Mouse (Mus musculus): Measurements from ENCODE around the gene Prkce. TPM values are rescaled to one million over a fixed set of nuclear protein-coding genes. Genes with fewer than 3 reads are reported as not detected.

Prkce gene
- total RNA-seq, 2 experiments from 2014 or later = 416 to 425 TPM

DNA sequence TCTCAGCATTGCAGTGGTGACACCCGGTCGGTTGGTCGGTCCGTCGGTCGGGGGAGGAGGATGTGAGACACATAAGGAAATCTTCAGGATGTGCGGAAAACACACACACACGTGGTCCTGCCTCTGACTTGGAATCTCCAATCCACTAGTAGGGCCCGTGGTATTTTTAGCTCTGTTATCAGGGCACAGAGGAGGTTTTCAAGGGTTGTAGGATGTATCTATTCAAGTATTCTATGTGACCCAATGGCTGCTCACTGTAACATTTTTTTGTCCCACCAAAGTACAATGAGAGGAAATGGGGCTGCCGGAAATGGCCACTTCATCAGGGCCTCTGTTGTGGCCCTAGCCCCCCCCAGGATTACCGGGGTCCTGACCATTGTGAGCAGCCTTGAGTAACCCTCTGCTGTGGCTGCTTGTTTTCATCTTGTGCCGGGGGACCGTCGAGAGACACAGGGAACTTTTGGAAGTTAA, 135.3 kb downstream of the Prkce start:
- DNase-seq = no peak

DNA sequence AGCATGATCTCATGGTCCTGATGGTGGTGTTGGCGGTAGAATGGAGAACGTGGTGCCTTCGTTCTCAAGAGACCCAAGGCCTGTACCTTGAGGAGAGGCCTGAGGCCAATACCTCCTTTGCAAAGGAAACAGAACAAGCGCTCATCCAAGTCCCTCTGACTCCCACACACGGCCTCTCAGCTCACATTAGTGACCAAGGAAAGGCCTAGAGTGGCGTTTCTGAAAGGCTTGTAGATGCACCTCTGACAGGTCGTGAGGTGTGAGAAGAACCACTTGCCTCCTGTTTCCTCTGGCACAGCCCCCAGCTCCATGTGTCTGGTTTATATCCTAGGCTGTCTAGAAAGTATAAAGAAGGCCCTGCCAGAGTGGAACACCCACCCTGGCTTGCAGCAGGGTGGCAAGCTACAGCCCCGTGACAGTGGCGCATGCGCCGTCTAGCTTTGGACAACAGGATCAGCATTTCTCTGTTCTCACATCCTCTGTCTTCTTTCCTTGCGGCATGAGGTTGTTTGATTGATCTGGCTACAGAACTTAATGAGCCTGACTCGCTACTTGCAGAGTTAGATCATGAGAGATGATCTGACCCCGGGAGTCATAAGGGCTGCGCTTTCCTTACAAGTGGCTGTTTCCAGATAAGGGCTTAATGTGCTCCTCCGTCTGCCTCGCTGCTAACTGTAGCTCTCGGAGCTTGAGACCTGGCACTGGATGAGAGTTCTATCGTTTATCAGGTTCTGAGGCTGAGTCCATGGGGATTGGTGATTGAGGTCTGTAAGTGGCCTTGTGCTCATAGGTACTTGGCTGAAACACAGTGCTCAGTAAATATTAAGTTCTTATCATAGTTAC, 136.0 kb downstream of the Prkce start:
- no peak for DNase-seq

DNA sequence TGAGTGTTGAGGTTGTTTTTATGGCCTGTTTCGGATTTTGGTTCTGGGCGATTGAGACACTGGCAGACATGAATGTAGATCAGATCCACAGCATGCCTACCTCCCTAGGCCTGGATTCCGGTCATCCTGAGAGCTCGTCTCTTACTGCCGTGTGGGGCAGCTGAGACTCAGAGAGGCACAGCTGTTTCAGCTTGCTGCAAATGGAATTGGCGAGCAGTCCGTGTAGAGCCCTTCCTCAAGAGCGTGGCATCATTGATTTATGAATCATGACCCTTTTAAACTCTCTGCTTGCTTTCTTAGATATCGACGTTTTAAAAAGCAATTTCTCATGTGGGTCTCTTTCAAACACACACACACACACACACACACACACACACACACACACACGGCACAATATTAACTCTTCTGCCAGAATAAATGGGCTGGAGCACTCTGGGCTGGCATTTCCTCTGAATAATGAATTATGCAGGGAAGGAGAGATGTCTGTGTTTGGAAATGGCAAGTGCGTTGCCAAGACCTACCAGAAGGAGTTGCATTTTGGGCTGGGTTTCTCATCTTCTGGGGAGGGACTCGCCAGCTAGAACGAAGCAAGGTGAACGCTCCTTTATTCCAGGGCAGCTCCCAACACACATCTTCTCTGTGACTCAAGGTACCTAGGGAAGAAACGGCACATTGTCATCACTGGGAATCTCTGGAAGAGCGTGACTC, 137.5 kb downstream of the Prkce start:
- DNase-seq = no peak

DNA sequence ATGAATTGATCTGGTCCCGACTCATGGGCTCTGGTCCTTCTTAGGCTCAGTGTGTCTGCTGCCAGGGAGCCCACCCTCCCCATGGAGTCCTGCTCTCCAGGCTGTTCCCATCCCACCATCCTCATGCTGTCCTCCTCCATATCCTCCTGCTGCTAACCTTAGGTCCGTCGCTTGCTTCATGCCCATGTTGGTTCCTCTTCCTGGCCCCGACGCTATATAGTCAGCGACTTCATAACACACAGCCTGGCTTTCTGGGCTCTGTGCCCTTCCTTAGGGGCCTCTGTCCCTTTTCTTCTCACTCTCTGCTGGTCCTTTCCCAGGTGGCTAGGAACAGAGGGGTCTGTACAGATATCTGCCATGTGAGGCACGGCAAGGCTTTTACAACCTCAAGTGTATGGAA, 138.6 kb downstream of the Prkce start:
- DNase-seq = no peak

DNA sequence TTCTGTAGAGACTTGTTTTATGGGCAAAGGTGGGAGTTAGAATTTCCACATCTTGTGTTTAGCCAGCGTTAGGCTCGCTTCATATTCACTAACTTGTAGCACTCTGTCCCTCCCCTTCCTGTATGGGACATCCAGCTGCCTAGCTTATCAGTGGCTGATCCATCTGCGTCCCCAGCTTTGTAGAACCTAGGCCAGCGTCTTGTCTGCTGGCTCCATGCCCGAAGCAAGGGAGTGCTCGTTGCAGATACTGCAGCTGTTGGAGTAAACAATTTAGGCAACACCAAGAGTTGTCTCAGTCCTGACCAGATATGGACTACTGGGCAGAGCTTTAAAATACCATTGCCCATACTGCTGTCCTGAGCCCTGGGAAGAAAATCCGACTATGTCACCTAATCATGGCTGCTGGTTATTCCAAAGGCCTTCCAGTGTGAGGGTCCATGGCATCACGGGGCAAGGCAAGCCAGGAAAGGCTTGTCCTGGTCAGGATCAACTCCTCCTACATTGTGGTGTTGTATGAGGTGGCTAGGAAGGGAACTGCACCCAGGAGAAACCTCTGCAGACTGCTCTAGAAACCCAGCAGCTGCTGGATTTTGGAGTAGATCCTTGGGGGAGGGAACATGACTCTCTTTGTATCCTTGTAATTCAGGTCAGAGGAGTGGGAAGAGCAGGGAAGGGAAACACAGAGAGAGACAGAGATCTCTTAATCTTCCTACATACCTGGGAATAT, 146.0 kb downstream of the Prkce start:
- DNase-seq = no peak

DNA sequence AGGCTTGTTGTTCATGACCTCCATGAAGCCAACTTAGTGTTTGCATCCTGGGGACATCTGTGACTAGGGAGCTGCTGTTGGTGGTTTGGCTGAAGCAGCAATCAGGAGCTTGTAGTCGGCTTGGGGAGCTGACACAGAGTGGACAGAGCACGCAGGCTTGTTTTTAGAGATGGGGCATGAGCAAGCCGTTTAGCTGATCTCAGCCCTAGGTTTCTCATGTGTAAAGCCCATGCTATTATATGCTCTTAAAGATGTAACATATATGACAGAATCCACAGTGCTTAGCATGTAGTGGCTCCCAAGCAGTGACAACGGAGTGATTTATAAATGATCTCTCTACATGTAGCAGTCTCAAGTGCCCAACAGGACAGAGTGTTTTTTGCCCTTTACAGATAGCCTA, 148.3 kb downstream of the Prkce start:
- DNase-seq = no peak

DNA sequence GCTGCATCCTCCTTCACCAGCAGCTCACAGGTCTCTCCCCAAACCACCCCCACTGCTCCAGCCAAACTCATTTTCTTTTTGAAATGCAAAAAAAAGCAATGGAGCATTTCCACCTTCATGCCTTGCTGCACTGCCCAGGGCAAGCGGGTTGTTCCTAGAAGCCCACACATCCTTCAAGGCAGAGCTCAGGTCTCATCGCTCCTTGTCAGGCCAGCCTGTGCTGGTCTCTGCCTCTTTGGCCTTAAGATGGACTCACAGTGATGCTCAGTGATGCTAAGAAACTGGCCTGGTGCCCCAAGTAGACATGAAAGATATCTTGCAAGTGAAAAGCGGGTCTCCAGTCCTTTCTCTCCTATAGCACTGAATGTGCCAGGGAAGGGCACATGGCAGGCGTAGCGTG, 149.2 kb downstream of the Prkce start:
- no peak for DNase-seq

DNA sequence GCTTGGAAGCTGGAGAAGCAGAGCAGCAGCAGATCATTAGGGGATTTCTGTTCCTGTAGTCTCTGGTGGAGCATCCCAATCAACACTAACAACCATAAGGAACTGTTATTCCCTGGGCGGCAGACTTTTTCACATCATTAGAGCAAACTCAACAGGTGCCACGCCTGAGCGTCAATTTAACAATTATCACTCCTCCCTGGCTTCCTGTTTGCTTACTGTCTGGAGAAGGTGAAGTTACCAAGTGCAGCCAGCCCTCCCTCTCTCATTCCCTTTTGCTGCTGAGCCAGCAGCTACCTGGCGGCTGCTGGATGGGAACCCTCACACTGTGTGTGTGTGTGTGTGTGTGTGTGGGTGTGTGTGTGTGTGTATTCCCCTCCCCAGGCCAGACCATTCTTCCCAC, 149.6 kb downstream of the Prkce start:
- no peak for DNase-seq

DNA sequence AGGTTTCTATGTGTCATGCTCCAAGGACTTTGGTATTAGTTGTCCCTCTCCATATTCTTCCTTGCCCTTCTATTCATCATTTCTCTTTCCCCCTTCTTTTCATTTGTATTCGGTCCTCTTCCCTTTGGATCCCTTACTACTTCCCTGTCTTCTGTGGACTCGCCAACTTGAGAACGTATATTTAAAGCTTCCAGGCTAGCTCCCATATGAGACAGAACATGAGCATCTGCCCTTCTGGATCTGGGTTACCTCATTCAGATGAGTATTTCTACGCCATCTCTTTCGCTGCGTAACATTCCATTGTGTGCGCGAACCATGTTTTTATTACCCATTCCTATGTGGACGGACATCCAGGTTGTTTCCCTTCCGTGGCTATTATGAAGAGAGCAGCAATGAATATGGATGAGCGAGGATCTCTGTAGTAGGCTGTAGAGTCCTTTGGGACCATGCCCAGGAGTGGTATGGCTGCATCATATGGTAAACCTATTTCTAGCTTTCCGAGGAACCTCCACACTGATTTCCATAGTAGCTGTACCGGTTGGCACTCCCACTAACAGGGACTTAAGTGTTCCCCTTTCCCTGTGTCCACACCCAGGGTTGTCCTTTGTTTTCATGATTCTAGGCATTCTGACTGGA, 152.5 kb downstream of the Prkce start:
- DNase-seq = no peak

DNA sequence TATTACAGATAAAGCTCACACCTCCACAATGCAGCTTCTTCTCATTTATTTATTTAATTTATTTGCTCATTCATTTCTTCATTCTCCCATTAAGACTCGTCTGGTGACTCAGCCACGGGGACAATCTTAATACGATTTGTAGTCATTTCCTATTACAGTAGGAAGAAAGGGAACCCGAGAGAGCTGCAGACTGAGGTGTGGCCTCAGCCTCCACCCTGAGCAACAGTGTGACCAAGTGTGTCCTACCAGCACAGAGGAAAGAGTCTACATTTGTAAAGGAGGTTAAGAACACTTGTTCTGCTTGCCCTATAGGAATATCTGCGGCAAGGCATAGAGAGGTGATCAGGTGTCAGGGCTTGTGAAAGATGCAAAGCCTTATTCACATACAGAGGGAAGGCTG, 155.3 kb downstream of the Prkce start:
- no peak for DNase-seq

DNA sequence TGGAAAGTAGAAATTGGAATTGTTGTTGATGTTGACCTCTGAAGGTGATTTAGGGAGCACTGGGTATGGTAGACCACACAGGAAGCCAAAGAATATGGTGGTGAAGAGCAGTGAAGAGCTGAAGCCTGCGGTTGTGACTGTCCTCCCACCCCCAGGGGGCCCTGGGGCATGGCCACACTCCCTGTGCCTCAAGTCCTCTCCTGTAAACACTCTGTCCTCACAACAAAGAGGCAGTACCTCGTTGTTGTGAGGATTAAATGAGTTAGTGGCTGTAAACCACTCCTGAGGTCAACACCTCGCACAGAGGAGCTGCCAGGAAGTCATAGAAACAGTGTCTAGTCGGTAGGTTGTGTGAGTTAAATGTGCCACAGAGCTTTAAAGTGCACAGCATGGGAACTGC, 155.7 kb downstream of the Prkce start:
- no peak for DNase-seq

DNA sequence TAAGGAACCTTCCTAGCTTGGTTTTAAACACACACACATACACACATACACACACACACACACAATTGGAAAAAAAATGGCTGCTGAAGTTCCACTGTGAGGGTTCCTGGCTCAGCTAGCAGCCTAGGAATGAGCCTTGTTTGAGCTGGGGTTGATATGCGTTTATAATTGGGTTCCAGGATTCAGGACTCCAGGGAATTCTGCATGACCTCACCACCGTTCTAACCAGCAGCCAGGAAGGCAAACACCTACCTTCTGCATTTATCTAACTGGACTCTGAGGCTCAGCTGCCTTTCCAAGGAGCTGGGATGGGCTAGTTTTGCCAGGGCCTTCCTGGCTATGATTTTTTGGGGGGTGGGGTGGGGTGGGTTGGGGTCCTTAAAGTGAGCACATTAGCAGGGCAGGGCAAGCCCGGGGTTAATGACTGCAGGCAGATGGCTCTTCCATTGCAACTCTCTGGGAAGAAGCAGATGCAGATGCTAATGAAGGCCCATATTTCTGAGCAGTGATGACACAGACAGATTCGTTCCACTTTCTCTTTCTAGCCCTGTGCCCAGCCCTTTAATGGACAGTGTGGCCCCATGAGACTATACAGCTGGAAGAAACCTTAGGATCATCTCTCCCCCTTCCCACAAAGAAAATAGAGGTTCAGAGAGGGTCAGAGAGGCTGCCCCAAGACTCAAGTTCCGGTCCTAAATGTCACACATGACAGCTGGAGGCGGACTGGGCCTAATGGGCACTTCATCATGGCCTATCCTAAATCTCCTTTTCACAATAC, 156.5 kb downstream of the Prkce start:
- no peak for DNase-seq

DNA sequence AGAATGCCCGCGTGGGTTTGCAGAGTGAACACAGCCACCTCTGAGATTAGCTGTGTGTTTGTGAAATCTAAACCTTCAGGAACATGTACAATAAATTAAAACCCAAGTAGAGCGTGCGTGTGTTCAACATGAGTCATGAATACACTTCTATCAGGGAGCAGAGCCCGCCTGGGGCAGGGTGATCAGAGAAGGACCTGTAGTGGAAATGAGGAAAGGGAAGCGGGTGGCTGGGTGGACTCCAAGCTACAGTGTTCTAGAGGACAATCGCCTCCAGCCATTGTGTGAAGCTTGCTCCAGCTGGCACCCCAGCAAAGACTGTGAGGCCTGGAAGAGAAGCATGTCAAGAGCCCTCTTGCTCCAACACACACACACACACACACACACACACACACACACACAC, 157.2 kb downstream of the Prkce start:
- DNase-seq = no peak

DNA sequence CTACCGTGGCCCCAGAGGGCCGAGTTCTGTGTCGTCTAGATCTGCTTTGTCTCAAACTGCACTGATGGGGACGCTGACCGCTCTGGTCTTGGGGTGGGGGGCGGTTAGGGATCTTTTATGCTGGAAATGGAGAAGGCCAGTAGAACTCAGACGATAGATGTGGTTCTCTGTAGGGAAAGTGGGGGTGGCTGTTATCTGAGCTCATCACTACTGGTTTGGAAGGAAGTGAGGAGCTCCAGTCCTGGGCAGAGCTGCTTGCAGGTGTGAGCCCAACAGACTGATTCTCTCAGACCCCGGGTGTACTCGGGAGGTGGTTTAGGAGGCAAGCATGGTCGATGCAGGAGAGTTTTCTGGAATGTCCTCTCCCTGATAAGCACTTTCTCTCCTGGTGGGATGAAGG, 157.7 kb downstream of the Prkce start:
- no peak for DNase-seq

DNA sequence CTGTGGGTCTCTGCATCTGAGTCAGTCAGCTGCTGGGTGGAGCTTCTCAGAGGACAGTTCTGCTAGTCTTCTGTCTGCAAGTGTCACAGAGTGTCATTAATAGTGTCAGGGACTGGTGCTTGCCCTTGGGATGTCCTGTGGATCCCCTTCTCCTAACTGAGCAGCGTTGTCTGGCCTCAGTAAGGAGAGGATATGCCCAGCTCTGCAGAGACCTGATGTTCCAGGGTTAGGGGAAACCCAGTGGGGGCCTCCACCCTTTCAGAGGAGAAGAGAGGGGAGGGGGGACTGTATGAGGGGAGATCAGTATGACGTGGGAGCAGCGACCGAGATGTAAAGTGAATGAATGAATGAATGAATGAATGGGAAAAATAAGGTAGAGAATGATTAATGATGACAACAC, 160.4 kb downstream of the Prkce start:
- DNase-seq = no peak

DNA sequence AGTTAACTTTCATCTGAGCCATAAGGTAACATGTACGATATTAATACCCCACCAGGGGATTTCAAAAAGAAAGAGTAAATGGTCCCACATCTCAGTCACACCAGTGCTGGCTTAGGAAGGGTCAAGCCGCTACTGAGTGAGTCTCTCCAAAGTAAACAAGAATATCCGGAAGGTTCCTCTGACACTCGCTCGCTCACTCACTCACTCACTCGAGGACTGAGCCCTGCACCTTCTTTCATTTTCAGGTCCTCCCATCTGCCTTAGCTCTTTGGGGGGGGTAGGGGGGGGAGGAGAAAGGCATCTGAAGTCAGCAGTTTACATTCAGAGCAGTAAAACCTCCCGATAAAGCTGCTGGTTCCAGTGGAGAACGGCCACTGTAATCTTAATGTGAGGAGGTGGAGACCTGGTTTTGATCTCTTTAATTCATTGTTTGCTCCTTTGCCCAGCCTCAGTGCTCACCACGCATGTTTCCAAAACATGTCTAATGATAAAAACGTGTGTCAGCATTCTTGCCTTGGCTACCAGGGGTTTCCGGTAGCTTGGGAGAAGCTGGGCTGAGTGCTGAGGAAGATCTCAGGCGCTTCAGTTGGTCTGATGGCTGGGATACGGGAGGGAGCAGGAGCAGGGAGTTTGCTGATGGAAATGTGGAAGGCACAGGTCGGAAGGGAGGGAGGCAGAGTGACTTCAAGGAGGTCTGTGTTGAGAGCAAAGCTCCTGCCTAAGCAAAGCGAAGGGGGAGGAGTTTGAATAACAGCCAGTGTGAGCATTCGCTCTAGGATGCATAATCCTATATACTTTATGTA, 161.9 kb downstream of the Prkce start:
- DNase-seq = no peak

DNA sequence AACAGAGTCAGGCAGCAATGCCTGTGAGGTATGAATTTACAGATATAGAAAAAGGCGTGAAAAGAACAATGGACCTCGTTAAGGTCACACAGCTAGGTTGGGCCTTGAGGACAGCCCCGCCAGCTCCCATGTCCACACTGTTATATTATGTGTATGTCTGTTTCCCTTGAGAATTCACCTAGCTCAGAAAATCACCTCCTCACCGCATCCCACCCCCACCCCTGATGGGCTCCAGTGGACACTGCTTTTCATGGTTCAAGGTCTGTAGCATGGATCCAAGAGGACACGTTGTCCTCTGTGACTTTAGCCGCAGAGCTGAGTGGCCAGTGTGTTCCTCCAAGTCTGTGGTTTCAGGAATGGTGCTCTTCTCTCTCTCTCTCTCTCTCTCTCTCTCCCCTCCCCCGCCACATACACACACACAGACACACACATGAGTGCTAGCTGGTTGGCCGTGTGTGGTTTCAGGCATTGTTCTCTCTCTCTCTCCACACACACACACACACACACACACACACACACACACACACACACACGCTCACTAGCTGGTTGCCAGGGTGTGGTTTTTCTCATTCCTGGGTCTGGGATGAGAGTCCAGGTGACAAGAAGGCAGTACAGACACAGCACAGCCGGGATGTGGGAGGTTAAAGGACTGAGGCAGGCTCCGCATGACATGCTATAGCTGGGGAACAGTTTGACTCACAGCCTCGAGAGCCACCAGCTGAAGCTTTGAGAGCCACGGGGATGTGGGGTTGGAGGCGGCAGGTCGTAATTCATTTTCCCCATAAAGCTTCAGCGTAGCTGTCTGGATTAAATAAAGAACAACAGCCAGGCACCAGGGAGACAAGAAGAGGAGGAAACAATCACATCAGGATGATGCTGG, 162.7 kb downstream of the Prkce start:
- DNase-seq = no peak

DNA sequence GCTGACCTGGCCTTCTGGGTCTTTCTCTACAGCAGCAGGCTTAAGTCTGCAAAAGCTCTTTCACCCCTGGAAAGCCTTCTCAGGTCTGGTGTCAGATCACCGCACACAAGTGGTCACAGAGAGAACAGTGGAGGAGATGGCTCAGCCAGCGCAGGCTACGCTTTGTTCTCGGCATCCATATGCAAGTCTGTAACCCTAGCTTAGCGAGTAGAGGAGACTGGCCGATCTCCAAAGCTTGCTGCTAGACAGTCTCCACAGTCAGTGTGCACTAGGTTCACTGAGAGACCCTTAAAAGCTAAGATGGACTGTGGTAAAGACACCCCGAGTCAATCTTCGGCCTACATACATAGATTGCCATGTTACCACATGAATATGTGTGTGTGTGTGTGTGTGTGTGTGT, 164.2 kb downstream of the Prkce start:
- no peak for DNase-seq

DNA sequence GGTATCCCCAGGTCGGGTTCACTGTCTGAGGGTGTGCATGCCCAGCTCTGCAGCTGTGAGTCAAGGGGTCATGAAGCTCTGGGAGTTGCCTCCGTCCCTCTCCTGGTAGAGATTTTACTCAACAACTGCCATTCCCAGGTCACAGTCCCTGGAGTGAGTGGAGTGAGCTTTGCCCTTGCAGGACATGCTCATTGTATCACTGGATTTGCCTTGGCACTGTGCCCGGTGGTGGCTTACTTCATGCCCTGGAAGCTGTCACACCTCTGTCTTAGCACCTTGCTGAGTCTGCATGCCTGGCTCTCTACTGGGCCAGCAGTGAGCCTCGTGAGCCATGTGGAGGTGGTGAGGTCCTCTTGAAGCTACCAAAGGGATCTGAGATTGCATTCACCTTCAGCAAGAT, 167.4 kb downstream of the Prkce start:
- DNase-seq = no peak

DNA sequence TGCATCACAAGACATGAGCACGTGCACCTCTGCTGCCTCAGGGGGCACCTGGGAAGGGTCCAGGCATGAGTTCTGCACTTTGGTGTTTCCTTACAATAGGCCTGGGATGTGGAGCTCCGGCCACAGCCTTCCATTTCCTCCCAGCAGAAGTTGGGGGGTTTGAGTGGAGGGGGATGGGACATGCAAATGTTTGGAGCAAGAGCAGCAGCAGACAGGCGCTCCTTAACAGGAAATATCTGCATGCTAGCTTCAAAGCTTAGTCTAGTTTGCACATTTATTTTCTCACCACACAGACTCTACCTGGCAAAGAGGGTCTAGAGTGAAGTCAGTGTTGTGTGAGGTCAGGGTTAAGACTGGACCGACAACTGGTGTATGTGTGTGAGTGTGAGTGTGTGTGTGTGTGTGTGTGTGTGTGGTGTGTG, 169.1 kb downstream of the Prkce start:
- DNase-seq = no peak

Data from layer of hippocampus, postnatal 36 days (tissue).